Mouse (Mus musculus) left cerebral cortex, adult 8-10 months (tissue): ENCODE measurements at regions not wholly inside any gene's neighbourhood (a gene's known extent, or its start where the extent isn't known, plus 50 kb on each side); places are given as distances from the start of the nearest gene placed in this dataset.

Source experiments
- DNase-seq, 2 experiments: peaks; one replicate each; pipeline ENCODE4 v3.0.0; 2022; ENCODE audit warnings: low spot score in 2 of 2

DNA sequence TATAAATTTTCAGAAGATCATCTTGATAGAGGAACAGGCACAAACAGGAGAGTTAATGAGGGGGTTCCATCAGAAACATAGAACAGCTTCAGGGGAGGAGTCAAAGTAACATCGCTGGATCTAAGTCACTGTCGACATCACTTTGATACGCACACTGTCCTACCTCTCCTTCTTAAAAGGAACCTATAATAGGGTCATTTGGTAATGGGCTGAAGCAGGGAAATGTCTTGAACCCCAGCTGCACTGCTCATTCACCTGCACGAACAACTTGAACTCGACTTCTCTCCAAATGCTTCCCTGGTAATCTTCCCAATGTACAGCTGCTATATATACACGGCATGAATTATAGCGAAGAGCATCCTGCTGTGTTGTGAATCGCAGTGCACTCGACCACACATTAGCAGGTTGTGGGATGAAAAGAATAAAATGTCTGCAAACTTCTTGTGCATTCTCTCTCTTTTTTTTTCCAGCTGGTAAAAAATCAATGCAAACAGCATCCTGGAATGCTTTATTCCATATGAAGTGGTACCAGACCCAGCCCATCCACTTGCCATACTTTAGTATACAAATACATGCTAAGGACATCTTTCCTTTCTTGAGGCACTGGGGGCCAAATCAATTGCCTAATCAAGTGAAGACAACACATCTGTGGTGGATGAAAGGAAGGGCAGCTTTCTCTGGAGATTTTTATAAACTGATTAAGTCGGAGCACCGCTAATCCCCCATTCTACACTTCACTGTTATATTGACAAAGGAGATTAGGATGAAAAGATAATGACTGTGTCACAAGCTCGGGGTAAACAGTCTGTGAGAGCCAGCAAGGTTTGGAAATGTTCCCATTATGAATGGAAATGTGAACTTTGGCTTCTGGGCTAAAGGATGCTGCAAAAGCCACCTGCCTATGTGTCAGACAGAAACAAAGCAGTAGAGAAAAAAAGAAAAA is 325.6 kb upstream of the Itga1 start:
- no peak for DNase-seq

DNA sequence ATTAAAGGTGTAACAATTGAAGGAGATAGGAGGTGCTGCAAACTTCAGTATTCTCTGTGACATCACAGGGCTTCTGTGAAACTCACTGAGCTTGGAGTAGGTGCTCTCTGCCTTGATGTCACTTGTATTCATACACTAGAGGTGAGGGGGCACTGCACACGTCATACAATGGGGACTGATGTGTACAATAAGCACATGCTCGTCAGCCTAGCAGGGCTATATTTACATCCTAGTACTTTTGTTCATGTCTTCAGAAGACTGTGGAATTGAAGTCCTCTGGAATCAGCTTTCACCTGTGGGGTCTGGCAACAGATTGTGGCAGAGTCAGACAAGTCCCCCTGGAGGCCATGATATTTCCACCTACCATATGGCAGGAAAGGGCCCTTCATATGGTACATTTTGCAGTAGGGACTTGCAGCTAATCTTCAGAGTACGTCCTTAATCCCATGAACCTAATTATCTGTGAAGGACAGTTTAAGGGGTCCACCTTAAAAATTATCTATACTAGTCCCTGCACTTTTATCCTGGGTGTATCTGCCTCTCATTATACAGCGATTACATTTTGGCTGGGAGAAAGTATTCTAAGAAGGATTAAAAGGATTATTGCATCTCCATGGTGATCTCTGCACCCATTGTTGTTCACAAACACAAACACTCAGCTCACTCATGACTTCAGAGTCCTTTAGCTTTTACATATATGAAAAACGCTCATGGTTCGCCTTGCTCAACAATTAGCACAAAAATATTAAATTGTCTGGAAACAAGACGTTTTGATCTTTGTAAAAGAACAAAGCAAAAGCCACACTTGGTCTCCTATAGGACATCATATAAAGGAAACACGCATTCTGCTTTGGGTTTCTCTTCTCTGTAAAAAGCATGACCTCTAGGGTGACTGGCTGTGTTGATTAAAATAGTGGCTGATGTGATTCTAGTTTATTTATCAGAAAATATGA is 324.1 kb upstream of the Itga1 start:
- DNase-seq, result no peak

DNA sequence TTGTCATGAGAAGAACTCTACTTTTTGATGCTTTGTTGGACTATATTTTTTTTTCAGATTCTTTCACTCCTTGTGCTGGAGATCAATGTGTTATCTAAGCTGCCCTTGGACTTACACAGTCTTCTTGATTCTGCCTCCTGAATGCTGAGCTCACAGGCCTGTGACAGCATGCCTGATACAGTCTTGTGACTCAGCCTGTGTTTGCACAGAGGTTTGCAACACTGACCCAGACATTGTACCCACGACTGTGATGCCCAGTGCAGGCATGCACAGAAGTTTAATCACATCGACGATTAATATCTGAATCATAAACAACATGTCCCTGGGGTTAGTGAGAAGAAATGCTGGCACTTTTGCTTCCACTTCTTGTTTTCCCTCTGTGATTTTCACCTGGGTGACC is 322.0 kb upstream of the Itga1 start:
- no peak for DNase-seq

DNA sequence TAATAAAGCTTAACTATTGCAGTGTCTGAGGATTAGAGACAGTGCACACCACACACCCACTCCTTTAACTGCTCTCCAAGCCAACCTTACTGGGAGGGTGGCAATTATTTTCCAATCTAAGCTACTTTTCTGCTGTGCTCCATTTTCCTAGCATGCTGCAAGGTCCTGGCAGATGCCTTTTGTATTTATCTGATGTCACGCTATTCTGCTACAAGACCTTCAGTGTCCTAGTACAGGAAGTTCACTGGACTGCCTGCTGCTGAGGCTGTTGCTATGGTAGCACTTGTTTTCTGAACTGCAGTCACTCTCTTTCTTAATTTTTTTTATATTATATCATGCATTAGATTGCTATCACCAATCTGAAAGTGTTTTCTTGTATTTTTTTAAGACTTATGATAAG is 319.7 kb upstream of the Itga1 start:
- DNase-seq, result no peak

DNA sequence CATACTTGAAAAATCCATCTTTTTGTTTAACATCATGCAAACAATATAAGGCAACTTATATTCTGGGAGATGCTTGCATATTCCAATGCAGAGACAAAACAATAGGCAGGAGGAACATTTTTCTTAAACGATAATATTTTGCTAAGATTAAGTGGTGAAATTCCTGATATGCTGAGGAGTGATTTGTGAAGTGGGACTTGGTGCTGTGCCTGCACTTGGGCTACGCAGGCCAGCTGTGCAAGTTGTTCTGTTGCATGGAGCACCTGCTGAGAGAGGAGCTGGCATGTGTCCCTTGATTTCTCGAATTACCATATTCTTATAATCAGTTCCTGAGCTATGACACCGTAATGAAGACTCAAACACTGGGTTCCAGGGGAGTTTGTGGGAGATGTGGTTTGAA is 316.1 kb upstream of the Itga1 start:
- DNase-seq, result no peak

DNA sequence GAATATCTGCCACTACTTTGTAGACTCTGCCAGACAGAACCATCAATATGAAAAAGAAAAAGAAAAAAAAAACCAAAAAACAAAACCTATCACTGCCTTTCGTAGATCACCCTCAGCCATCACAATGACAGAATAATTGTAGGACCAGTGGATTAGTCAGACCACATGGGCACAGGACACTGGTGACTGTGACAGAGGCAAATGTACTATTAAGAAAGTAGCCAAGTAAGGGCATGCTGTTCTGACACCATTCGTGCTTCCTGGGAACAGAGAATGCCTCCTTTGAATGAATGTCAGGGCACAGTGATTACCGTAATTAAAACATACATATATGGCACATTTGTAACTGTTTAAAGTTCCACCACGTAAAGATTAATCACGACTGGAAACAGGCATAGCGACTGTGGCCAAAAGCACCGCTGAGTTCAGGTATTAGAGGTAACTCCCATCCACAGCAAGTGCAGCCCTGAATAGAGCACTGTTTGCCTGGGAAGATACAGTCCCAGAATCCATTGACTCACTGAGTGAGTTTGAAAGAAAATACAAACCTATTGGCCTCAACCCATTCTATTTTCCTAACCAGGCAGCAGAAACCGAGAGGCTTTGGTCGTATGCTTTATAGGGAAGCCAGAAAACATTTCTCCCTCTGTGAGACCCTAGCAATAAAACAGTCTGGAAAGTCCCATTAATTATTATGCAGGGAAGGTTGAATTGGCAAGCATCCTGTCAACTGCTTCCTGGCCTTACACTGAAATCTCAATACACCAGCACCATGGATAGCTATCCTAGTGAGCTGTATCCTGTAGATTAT is 312.2 kb upstream of the Itga1 start:
- no peak for DNase-seq

DNA sequence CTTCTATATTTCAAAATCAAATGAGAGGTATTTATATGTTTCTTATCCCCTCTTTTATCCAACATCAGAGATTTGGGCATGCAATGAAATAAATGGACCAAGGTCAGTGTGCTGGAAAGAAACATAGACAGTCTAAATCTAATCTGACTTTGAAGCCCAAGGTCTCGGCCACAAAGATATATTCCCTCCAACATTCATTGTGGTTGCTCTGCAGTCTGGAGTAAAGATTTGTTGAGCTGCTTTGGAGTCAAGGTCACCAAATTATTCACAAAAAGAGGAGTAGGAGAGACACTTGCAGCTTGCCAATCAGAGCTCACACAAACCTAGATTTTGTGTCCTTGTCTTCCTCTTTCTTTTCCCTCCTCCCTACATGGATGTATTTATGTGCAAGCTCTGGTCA is 304.2 kb upstream of the Itga1 start:
- no peak for DNase-seq

DNA sequence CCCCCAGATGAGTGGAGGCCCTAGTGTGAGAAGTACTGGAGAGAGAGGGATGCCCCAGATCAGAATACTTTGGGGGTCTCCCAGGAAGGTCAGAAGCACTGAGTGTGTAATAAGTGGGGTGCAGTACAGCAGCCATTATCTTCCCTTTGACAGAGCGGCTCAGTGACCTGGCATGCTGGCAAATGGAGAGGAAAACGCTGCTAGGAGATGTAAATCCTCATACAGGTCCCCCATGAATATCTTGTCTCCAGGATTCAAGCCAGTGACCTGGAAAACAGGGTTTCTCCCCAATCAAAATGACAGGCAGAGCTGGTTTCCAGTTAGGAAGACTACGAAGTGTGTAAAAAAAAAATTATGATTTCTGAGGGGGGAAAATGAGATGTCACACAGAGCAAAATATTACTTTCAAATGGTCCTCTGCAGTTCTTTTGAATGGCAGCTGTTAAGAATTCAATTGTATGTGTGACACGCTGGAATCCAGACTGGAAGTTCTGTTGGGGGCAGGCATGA is 299.0 kb upstream of the Itga1 start:
- no peak for DNase-seq

DNA sequence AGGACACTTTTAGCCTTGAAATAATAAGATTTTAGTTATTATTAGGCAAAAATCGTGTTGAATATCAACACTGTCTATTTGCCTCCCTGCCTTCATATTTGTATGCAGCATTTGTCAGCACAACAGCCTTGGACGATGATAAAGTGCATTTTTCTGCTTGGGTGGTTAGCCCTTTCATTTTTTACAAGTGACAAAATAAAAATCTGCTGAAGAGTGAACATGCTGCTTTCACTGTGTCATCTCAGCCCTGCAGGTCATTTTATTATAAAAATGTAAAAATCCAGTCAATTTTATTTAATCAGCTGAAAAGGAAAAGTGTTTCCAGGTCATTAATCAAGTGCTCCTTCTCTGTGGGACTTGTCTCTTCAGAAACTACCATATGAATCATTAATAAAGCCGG is 277.9 kb upstream of the Itga1 start:
- no peak for DNase-seq

DNA sequence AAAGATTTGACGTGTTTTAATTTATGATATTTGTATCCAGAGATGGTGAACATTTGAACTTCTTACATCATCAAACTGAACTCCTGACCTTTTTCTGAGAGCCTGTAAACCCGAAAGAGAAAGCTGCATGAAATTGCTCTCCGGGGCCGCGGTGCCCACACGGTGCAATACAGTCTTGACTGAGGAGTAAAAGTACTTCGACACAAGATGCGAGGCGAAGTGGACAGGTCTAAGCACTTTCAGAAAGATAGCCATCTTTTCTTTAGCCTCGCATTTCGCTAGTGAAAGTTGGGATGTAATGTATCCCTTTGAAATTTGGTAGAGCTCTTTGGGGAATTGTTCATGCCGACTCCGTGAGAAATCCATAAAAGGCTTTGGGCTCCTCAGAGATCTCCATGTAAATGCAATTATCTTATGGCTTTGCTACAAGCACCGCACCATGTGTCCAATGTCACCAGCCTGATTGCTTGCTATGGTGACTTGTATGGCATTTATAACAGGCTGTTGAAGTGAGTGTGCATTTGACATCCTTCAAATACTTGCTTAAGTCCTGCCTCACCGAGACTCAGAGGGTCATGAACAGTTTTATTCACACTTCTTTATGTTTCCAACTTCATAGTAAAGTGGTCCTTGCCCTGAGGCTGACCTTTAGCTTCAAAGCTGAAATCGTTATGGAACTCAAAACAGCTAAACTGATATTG is 274.6 kb upstream of the Itga1 start:
- no peak for DNase-seq

DNA sequence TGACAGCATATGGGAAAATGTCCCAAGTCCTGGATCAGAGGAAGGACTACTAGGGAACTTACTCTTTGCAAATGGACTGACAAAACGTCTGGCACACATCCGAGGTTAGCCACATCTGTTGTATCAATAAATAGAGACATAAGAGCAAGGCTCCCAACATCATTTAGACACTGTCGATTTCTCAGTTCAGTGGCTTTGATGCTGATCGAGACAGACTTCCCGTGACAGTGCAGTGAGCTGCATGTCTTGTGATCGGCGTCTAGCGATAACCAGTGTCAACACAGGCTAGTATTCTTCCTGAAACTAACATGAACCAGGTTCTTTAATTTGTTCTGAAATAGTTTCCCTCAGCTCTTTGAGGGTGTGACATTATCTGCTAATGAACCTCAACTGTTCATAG is 259.7 kb upstream of the Itga1 start:
- DNase-seq, result no peak

DNA sequence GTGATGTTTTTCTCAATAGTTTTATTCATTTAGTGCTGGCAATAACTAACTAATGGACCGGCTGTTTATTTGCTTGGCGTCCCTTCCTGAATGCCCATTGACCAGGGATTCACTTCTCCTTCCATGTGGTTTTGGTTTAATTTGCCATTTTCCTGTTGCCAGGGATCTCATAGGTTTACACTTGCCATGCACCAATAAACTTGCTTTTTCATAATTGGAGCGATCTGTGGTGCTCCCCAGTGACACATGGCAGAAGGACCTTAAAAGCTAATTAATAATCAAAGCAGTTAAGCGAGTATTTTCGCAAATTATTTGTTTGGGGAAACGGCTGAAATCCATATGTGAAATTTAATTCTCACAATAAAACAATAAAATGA is 245.2 kb upstream of the Itga1 start:
- no peak for DNase-seq

DNA sequence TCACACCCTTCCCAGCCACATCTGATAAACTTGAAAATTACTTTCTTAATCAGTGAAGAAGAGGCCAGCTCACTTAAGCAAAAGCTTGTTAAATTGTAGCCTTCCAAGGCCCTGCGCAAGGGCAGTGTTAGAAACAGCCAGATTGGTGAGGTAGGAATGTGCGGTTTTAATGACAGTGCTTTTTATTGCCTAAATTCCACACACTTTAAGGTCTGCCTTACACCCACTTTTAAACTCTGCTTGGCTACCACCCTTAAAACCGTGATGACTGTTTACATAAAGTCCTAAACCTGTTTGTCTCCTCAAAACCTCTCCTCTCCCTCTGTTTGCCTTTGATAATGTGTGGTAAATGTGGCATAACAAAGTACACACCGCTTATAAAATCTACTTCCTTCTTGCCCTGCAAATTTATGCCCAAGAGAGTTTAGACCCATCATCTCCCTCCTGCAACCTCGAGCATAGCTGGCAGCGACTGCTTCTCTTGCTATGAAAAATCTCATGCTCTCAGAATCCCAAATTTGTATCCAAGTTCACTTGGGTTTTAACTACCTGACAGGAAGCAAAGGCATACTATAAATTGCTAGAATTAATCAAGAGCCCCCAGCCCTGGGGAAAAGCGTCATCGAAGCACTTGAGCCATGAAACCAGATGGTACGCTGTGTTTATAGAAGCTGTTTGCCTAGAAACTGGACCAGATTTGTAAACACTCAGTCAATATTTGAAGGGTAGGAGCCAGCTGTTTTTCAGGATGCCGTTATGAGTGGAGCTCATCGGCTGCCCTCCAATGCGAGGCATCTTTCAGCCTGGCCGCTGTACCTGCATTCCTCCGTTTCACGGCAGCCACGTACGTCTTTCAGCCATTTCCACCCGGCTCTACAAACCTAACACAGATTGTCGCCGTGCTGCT is 244.6 kb upstream of the Itga1 start:
- DNase-seq, result no peak

DNA sequence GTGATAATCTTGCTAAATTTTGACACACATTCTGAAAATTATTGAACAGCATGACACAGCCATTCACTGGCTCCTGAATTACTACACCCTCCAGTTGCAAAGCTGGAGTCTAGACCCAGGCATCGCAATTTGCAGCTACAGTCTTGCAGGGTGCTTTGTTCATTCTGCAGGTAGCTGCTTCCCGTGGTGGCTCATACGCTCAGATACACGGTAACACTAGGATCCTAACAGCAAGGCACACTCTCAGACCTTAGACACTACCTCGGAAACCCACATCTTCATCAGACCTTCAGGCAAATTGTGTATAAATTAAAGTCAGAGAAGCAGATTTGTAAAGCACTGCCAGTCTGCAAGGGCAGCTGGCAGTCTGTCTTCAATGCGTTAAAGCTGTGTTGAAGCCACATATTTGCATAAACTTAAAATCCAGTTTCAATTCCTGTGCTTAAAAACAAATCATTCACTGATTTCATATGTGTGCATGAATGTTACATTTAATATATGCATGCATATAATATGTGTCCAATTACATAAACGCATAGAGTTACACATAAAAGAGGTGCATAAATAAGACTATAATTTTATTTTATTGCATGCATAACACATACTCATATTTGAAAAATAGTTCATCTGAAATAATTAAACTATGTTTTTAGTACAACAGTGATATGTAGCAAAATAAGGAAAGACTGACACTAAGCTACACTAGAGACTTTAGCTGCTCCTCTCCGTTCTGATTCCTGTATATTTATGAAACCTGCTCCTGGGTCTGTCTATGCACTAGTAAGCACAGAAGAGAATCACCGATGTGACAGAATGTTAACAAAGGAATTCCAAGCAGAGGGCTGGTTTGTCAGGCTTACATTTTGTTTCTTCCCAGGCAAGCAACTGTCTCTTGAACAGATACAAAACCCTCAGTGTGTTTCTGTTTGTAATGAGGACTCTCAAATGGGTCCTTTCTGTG is 227.5 kb upstream of the Itga1 start:
- DNase-seq, result no peak

DNA sequence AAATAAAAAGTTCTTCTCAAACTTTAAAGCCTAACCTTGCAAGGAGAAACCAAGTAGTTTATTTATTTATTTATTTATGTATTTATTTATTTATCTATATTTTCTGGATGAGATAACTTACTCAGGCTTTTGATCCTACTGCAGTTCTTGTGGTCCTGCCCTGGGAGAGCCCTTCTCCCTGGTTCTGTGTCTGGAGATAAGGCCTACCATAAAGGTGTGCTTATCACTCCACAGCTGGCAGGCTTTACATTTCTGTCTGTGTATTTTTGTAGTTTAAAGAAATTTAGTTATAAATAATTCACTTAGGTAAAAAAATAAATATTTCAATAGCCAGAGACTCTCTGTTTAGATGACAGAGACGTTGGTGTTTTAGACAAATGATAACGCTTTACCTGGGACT is 224.5 kb upstream of the Itga1 start:
- no peak for DNase-seq

DNA sequence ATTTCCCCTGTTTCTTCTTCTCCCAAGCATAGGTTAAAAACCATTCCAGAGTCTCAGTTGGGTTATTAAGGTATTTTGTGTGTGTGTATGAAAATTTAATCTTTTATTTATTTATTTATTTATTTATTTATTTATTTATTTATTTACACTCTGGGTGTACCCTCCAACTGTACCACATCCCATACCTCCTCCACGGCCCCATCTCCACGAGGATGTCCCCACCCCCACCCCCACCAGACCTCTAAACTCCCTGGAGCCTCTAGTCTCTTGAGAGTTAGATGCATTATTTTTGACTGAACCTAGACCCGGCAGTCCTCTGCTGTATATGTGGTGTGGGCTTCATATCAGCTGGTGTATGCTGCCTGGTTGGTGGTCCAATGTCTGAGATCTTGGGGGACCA is 214.9 kb upstream of the Itga1 start:
- no peak for DNase-seq

DNA sequence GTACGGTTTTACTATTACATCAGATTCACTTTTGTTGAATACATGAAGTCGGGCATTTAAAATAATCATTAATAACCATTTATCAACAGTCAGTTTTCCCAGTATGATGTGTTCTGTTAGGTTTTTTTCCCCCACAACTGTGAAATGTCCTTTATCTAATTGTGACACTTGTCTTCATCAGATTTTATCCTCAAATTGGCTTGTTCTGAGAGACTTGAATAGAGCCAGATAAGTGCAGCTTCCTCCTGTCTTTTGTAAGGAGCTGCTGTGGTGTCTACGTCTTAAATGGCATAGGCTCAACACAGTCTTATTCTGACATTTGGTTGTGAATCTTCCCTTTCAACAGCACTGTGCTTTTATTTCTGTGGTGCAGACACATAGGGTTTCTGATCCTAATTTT is 206.8 kb upstream of the Itga1 start:
- DNase-seq, result no peak

DNA sequence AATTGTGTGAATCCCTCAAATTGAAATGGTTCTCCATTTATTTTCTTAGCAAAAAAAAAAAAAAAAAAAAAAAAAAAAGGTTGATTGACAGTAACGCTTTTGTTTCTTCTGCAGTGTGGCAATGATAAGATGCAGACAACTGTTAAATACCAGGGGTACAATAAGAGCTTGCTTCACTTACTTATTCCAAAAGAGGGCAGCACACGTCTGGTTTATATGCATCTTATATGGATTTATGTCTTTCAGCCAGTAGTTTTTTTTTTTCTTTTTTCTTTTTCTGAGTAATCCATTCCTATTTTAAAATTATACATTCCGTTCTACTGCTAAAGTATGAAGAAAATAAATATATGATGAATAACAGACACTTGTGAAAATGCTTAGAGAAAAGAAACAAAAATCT is 185.6 kb upstream of the Itga1 start:
- DNase-seq, result no peak

DNA sequence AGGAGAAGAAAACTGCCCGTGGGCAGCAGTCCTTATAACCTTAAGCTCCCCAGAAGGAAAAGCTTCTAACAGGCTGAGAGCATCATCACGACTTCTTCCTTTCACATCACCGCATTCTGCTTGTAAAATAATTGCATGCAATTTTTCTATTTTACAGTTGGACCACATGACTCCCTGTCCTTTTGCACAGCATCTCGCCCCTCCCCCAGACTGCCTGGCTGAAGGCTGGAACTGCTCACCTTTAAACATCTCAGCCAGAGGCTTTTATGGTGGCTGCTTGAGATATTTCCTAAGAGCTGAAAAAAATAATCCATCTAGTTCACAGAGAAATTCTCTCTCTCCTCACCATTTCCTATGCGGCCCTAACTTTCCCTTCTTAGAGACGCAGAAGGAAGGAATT is 164.4 kb upstream of the Itga1 start:
- DNase-seq, result no peak
